Mouse (Mus musculus): ENCODE measurements around the gene Gm1604a.
A peak's percentile ranks its signal among the peaks of the same experiment; 100 is the strongest.
"Not testable (repeated sequence)": the region's sequence is repeated elsewhere in the genome, so short reads cannot be mapped to it uniquely, and the experiment has no call there.

Gm1604a gene

DNA sequence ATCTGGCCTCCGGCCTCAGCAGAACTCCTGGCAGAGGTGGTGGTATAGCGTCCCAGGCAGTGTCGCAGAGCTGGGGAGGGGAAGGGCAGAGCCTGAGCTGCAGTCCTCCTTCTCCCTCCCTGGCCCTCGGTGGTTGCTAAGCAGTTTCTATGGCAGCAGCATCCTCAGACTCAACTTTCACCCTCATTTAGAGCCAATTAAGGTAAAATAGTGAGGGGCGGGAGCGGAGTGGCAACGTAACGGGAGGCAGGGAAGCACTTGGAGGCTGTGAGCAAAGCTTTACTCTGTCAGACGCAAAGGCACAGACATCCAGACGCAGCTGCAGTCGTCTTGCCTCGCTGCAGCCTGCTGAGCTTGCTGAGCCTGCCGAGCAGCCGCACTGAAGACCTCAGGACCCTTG lies at the start of gene Gm1604a:
Gm1604a (plus strand) TSS at position 312 of the 400 bp plus-strand sequence.
- peak; percentile 19 for DNase-seq (ENCODE audit: low spot score)

DNA sequence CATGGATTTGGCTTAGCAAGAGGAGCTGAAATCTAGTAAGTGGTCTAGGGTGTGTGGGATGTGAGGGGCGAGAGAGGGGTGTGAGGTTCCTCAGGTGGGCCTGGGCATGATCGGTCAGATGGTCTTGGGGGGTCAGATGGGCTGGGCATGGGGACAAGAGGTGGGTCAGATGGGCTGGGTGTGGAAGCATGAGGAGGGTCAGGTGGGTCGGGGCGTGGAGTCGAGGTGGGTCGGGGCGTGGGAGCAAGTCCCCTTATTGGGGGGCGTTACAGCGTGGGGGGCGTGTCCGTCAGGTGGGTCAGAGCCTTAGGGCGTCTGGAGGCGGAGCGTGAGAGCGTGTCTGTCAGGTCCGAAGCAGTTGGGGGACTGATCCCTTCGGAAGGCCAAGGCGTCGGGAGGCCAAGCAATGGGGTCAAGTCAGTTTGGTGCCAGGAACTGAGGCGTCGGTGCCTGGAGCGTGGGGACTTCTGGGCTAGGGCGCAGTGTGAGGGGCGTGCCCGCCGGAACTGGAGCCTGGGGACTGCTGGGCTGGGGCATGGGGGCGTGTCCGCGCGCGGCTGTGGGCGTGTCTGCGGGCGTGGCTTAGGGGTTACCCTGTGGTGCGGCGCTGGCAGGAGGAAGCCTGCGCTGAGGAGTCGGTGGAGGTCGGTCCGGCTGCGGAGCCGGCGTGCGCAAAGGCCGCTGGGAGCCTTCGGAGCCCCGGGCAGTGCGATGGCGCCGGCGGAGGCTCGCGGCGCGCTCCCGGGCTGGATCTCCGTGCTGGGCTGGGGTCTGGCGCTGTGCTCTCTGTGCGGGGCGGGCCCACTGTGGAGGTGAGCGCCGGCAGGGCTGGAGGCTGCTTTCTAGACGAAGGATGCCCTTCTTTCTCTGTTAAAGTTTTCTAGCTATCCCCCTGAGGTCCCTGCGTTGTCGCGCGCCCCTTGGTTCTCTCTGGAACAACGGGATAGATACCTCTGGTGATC lies 46.8 kb upstream of the Gm1604a start, which contains the start of gene Gm49721:
Gm49721 (plus strand) TSS at position 618 of the 962 bp plus-strand sequence.
- DNase-seq (ENCODE audit: low spot score), result peak; percentile 54

DNA sequence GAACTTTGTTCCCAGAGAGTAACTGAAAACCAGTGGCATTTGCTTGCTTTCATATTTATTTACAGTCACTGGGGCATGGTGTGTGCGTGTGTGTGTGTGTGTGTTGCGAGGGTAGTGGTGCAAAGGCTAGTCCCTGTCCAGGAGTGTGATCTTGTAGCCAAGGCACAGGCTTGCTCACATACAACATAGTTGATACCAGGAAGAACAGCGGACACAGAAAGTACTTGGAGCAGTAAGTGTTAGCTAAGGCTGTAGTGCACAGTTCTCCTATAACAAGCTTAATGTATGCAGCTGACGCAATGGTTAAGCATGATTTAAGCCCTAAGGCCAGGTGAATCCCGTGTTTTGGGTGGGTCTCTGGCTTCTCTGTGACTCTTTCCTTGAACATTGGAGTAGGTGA lies 46.0 kb upstream of the Gm1604a start:
- DNase-seq (ENCODE audit: low spot score), result not testable (repeated sequence)

DNA sequence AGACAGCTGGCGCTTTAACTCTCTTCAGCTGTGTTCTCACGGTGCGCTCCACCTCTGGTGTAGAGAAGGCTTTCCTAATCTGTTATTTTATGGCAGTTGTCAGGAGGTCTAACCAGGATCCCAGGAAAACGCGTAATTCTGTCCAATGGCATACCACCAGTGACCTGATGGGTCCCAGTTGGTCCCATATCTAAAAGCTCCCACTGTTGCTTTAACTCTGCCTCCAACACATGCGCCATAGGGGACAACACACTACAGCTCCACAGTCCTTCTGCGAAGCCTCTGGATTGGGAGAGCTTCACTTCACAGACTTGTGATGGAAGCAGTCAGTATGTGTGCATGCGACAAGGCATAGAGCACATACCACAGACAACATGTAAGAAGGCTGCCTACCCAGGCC lies 45.2 kb upstream of the Gm1604a start:
- not testable (repeated sequence) for DNase-seq (ENCODE audit: low spot score)

DNA sequence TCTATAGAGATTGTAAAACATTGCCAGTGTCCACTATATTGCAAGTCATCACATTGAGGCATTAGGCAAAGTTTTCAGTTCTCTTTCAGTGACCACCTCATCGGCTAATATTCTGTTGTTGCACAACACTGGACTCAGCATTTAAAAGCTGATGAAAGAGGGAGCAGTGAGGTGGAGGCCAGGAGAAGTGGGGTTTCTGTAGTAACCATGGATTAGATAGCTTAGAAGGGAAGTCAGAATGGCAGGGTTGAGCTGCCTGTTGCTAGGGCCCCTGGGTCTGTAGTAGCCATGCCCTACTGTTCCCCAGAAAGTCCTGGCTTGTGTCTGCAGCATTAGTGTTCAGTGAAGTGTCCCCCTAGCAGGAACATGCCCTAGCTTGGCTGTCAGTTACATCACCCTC lies 39.2 kb upstream of the Gm1604a start:
- DNase-seq (ENCODE audit: low spot score), result not testable (repeated sequence)

DNA sequence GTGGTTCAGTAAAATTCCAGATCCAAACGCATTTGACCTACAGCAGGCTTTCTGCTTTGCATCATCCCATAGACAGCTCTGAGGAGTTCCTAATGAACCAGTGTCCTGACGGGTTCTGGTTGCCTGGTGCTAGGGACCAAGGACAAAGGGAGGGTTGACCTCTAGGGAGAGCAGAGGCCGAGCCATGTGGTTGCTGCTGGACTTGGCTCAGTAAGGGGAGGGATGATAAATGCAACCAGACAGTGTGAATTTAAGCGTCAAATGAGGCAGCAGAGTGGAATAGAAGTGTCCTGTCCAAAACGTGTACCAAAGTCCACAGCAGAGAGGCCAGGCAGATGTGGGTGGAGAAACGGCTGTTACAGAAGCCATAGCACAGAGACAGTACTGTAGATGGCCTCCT lies 29.9 kb upstream of the Gm1604a start:
- not testable (repeated sequence) for DNase-seq (ENCODE audit: low spot score)

DNA sequence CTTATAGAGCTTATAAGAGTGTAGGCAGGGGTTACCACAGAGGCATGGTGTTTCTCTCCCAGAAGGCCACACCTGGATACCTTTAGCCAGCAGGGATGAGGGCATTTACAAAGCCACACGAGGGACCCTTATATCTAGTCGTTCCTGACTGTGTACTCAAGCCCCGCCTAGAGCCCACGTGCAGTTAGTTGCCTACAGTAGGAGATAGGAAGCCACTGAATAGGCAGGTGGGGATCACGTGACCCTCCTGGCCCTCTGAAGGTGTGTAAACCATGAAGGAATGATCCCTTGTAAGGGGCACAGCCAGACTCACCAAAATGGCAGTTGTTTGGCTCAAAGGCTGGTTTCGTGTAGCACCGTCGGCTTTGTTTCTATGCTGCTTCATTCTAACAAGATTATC lies 28.5 kb upstream of the Gm1604a start:
- not testable (repeated sequence) for DNase-seq (ENCODE audit: low spot score)

DNA sequence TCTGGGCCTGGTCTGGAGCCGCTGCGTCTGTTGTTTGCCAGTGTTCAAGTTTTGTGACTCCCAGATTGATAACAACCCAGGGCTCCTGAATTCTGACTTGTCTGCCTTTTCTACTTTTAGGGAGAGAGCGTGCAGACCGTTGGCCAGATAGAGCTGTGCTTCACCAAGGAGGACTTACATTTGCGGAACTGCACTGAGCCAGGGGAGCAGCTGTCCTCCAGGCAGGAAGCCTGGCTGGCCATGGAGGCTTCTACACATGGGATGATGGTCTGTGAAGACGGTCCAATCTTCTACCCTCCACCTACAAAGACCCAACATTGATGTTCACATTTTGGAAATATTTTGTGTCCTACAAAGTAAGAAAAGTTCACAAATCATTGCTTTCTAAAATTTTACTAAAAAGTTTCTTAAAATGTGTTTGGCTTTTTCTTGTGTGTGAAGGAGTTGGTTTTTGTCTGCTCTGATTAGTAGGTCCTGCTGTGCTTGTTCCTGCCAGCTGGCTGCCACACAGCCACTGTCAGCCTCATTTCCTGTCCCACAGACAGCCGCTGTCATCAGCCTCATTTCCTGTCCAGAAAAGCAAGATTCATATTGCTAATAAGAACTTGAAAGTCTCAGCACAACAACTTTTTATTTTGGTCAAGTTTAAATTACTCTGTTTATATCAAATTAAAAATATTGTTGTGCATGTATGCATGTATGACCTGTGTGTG lies 27.4 kb upstream of the Gm1604a start:
- DNase-seq (ENCODE audit: low spot score), result not testable (repeated sequence)

DNA sequence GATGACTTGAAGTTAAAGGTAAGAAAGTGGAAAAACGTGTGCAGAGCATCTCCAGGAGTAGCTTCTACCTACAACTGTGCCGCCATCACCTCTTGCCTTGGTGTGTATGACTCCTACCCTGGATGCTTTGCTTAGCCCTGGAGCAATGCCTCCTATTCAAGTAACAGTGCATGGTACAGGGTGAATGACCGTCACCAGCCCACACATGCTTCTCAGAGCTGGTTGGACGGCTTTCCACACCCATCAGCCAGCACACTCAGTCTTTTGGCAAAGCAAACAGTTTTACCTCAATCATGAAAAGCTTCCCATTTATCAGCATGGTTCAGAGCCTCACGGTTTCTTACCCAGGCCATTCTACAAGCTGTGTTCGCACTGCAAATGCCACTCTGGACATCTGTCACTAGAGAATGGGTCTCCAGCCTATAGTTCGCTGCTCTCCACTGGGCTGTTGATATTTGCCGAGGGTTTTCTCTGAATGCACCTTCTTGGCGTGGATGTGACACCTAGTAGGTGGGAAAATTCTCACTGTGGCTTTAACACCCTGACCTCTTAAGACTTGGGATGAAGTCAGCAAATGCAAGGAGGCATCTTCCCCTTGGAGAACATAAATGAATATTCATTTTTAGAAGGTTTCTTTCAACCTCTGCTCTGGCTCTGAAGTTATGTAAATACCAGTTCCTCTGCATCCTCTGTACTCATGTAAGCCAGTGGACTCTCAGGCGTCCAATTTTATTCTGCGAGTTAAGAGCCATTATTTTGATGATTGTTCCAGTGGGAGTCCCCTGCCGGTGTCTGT lies 23.4 kb upstream of the Gm1604a start:
- DNase-seq (ENCODE audit: low spot score), result not testable (repeated sequence)

DNA sequence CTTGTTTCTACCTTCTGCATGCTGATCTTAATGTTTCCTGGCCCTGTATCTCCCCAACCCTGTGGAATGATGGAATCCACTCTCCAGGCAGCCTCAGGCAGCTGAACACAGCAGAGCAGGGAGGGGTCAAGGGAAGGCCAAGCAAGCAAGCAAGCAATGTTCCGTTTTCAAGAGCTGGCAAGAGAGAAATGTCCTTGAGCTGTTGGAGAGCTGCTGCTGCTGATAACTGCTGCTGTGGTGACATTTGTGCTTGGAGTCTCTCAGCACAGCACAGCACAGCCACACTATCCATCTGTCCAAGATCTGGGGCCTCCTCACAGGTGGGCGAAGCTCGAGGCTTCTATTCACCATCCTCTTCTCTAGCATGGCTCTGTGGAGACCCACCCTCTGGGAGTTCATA lies 22.0 kb upstream of the Gm1604a start:
- DNase-seq (ENCODE audit: low spot score), result not testable (repeated sequence)

DNA sequence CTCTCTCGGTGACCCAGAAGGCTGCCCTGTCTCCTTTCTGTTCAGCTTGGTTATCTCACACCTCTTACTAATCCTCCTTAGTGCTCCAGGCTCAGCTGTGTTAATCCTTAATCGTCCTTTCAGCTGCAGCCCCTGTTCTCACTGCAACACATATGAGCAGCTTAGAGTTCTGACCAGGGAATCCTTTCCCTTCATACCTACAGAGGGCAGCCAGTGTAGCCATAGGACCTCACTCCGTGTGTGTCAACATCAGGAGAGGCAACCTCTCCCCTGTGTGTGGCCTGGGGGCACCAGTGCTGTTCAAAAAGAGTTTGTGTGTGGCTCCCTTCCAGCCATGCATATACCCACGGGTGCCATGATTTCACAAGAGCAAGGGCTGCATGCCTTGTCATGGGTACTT lies 19.7 kb upstream of the Gm1604a start:
- DNase-seq (ENCODE audit: low spot score), result not testable (repeated sequence)

DNA sequence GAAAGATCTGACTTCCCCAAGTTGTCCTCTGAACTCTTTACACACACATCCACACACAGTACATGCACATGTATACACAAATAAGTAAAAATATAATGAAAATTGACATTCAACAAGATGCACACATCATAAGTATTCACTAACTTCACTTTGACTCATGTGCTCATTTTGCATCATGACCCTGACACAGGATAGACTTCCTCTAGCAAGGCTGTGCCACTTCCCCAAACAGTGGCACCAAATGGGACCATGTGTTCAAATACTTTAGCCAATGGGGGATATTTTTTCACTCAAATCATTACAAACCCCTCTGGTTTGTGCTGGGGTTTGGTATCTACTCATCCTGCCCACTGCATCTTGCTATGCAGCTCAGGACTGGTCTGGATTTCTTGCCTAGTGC lies 16.5 kb upstream of the Gm1604a start:
- not testable (repeated sequence) for DNase-seq (ENCODE audit: low spot score)

DNA sequence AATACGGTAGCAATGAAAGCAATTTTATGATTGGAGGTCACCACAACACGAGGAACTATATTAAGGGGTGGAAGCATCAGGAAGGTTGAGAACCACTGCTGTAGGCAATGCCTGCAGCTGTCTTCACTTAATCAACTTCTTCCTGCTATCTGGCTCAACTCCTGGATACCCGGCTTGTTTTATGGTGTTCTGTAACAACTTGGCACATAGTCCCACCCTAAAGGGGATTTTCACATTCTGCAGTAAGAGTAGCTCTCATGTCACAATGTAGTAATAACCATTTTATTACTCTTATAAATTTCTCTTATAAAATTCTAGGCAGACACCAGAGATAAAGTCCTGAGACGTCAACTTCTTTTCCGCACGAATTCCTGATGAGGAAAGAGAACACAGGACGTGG lies 15.9 kb upstream of the Gm1604a start:
- DNase-seq (ENCODE audit: low spot score), result not testable (repeated sequence)

DNA sequence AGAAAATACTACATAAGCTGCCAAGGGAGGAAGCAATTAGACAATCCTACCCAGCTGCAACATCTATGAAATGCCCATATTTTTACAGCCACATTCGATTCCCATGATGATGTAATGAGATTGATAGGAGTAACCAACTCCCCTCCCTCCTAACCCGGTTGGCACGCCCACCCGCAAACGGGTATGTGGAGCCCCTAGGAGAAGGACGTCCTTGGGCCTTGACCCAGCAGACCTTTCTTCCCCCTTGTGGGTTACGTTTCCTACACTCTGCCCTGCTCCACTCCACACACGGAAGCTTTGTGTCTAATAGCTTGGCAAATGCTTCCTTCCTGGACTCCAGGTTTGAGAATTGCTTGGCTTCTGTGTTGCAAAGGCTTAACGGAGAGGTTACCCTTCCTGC lies 15.5 kb upstream of the Gm1604a start:
- not testable (repeated sequence) for DNase-seq (ENCODE audit: low spot score)

DNA sequence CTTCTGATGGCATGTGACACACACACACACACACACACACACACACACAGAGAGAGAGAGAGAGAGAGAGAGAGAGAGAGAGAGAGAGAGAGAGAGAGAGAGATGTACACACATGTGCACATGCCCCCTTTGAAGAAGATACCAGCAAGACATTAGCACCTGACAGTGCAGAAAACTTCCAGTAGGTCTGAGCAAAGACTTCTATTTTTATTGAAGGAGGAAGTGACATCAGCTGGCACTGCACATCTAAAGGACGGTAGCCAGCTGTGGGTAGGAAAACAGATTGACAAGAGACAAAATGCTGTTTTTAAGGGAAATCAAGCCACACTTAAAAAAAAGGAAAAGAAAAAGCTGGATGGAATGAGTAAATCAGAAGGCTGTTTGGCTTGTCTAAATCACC lies 11.2 kb upstream of the Gm1604a start:
- DNase-seq (ENCODE audit: low spot score), result not testable (repeated sequence)

DNA sequence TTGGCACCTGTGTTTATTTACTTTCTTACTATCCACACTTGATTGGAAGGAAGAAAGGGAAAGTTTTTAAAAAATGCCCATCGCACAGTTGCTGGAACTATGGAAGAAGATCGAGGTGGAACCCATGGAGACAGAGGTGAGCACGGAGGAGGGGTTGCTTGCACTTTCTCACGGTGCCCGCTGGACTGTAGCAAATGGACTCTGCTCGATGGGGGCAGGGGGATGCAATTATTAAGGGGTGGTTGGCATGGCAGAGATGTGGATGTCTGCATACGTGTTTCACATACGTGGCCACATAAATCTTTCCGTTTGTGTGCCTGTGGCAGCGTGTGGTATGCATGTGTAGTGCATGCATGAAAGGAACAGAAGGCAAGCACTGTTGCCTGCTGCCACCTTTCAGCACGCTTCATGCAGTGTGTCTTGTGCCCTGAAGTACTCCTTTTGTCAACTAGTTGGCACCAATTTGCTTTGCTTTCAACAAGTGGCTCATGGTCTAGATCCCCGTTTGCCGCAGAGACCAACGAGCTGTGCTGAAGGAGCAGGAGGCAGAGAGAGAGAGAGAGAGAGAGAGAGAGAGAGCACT lies 487 bp downstream of the Gm1604a start:
- DNase-seq (ENCODE audit: low spot score), result not testable (repeated sequence)

DNA sequence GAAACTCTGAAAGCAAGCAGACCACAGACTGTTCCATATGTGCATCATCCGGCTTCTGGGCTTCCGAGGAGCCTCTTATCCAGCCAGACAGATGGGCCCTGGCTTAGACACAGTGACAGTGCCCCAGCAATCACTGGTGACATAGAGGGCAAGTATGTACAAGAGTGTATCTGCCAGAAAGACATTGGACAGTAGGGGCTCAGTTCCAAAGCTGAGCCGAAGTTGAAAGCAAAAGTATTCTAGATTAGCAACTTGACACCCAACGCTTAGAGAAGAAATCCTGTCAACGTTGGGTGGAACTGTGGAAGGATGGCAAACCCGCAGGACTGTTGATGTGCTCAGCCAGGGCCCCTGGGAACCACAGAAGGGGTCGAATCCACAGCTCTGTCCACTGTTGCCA lies 4.8 kb downstream of the Gm1604a start:
- not testable (repeated sequence) for DNase-seq (ENCODE audit: low spot score)

DNA sequence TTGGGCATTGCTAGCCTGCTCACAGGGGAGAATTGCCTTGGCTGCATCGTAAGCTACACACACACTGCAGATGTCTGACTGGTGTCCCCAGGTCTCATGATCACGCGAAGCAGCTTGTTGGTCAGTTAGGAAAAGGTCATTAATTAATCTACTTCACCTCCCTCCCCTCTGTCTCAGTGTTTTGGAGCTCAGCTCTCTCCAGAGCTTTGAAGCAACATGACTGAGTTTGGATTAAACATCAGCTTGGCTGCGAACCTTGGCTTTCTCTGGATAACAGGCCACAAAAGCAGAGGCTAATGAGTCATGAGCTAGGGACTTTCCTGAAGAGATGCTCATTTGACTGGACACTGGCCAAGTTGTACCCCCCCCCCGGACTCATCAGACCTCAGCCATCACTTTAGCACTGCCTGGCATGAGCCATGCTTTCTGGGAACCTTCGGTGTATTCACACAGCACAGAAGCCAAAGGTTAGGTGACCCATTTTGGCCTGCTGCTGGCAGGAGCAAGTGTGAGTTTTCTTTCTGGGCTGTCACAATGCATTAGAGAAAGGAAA lies 5.3 kb downstream of the Gm1604a start:
- DNase-seq (ENCODE audit: low spot score), result not testable (repeated sequence)

DNA sequence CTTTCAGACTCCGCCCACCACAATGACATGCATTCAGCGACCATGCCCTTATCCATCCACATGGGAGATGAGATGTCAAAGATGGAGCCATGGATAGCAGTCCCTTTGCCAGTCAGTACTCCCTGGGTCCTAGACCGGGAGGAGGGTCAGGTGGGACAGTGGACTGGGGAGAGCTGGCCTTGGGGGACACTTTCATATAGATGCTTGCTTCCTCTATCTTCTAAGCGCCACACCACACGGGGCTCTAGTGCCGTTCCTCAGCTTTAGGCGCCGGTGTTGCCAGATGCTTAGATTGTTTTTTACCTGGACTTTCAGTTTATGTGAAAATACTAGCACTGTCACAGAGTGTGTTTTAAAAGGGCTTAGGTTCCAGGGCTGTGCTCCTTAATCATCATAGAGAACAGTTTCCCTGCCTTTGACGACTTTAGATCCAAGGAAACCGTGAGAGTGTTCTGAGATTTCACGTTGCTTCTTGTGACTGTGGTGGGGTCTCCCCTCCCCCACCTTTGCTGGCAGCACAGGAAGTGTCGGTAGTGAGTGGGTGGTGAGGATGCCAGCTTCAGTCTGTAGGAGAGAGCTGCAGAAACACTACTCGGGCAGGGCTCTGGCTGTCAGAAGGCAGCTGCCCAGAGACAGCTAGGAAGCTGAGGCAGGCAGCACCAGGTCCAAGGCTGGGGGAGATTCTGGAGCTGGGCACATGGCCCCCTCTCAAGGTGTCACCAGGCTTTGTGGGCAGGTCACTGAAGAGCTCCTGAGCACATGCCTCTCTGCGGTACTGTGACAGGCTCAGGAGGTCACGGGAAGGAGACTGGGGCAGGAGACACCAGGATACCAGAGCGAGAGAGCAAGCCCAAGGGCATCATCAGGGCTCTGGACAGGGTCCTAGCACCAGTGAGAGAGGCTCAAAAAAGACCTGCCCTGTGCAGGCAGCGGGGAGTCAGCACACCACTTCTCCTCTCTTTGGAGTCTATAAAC lies 8.1 kb downstream of the Gm1604a start:
- not testable (repeated sequence) for DNase-seq (ENCODE audit: low spot score)

DNA sequence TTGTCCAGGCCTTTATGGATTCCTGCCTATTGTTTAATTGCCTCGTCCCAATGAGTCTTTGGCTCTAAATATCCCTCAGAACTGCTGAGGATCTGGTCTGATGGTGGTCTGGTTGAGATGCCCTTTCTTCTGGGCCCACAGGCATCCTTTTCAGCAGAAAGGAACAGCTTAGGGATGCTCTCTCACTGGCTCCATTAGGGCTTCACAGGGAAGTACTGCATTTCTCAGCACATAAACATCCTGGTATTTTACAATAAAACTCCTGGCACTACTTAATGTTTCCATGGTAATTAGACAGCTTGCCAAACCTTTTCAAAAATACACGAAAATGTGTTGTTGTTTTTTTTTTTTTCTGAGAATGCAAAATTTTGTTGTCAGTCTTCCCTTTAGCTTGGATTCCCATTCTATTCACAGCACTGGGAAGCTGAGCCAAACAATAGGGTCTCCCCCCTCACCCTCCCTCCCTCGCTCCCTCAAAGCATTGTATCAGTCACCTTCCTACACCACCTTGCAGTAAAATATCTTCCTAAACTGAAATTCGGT lies 43.7 kb downstream of the Gm1604a start:
- not testable (repeated sequence) for DNase-seq (ENCODE audit: low spot score)
